In the genomic region with DNA sequence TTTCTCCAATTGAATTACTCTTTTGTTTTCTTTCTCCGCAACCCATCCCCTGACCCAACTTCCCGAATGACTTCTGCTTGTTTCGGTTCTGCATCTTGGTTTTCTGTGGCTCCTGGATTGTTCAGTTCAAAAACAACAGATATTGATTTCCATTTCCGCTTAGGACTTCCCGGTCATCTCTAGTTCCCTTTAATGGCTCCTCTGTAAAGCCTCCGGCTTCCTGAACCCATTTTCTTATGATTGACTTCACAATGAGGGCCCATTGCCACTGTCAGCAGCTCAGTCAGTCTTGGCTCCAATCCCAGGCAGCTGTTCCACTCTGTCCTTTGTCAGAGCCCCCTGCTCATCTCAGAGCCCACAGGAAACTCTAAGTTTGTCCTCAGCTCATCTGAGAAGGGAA, we compare ENCODE assay signal across 11 mouse cellular contexts. TPM values are rescaled to one million over a fixed set of nuclear protein-coding genes. Genes with fewer than 3 reads are reported as not detected.
A peak's percentile ranks its signal among the peaks of the same experiment; 100 is the strongest.
DNase-seq lines count a peak whose midpoint lies in the region; ATAC-seq and TF ChIP-seq lines count a peak whose summit lies in the region.
"Had no signal": no experiment of that assay in that cellular context is flagged by ENCODE, and none has a peak within 500 bp of the region (broad histone marks: within the 10 kb centered on the region; RNA-seq: fewer than 3 reads in every experiment).

No protein-coding gene starts in this region.

- 0 out of 2 replicates have a peak overlapping the region, but pooled peaks have one; percentile 36 for H3K27ac ChIP-seq in brown adipose tissue, adult 24 weeks (replicated peaks; ENCODE audit: low read depth, low read length)
- H3K27ac ChIP-seq in hindbrain, embryonic 16.5 days (ENCODE audit: low read depth, low read length), result no peak overlapping the region
- H3K27ac ChIP-seq in lung, postnatal 0 days (ENCODE audit: low read length), result no peak overlapping the region
- H3K27ac ChIP-seq: forebrain, embryonic 10.5 days had no signal

- no peaks in the 10 kb centered on the region for H3K9me3 ChIP-seq in hindbrain, embryonic 16.5 days (ENCODE audit: control insufficient read depth, low read length)
- H3K9me3 ChIP-seq in lung, postnatal 0 days (ENCODE audit: low read length), result no peaks in the 10 kb centered on the region
- H3K9me3 ChIP-seq: forebrain, embryonic 10.5 days had no signal

- peak; percentile 52 to 74 for DNase-seq in heart, adult 9 months (ENCODE audit: low spot score in 2 of 2)
- DNase-seq in heart, adult 8-10 months (ENCODE audit: low spot score), result no peak
- DNase-seq in lung, postnatal 0 days (ENCODE audit: low spot score), result no peak
- DNase-seq in cerebellum, postnatal 25 days, result no peak
- no peak for DNase-seq in thymus, postnatal 4 days
- DNase-seq in thymus, postnatal 0 days (ENCODE audit: low spot score), result no peak

- H3K9ac ChIP-seq in hindbrain, embryonic 16.5 days (ENCODE audit: low read depth, low read length), result no peak overlapping the region
- H3K9ac ChIP-seq in lung, postnatal 0 days (replicated peaks; ENCODE audit: low read depth), result no peak overlapping the region

- H3K4me2 ChIP-seq in hindbrain, embryonic 16.5 days (ENCODE audit: low read length), result no peak overlapping the region
- no peak overlapping the region for H3K4me2 ChIP-seq in lung, postnatal 0 days (replicated peaks; ENCODE audit: low read depth, low read length)

- ATAC-seq in hindbrain, embryonic 16.5 days, result peak; percentile 73
- ATAC-seq in lung, postnatal 0 days, result peak; percentile 38

- no peak overlapping the region for H3K4me3 ChIP-seq in brown adipose tissue, adult 24 weeks (ENCODE audit: insufficient read depth, low read depth, low read length)
- no peak overlapping the region for H3K4me3 ChIP-seq in hindbrain, embryonic 16.5 days (ENCODE audit: low read length)
- no peak overlapping the region for H3K4me3 ChIP-seq in lung, postnatal 0 days (ENCODE audit: low read depth, low read length)
- H3K4me3 ChIP-seq: forebrain, embryonic 10.5 days had no signal

- no peak for TF ChIP-seq CTCF in lung, postnatal 0 days (IDR thresholded peaks at IDR 0.05)

- H3K36me3 ChIP-seq in hindbrain, embryonic 16.5 days (ENCODE audit: control insufficient read depth, insufficient read depth, low read length), result no peaks in the 10 kb centered on the region
- H3K36me3 ChIP-seq in lung, postnatal 0 days (ENCODE audit: insufficient read depth, low read length), result no peaks in the 10 kb centered on the region
- H3K36me3 ChIP-seq: forebrain, embryonic 10.5 days had no signal

- WGBS in hindbrain, embryonic 16.5 days, result 28% methylated on average over 6 of the region's 6 CpGs
- 40% methylated on average over 6 of the region's 6 CpGs for WGBS in lung, postnatal 0 days

- H3K4me1 ChIP-seq in brown adipose tissue, adult 24 weeks (ENCODE audit: control insufficient read depth, insufficient read depth, insufficient read length, low read length), result peaks cover 4% of the 10 kb centered on the region; the same call in 1 of the 2 replicates
- peaks cover 5% of the 10 kb centered on the region for H3K4me1 ChIP-seq in hindbrain, embryonic 16.5 days (ENCODE audit: control insufficient read depth, insufficient read depth, low read depth, low read length)
- no peaks in the 10 kb centered on the region for H3K4me1 ChIP-seq in lung, postnatal 0 days (ENCODE audit: insufficient read depth, low read depth, low read length)

- H3K27me3 ChIP-seq in hindbrain, embryonic 16.5 days (replicated peaks; ENCODE audit: control insufficient read depth, insufficient read depth, low read length), result no peaks in the 10 kb centered on the region
- H3K27me3 ChIP-seq in lung, postnatal 0 days (replicated peaks; ENCODE audit: insufficient read depth, low read length), result no peaks in the 10 kb centered on the region

- 0 out of 2 replicates have a peak, but pooled peaks have one; percentile 21 for TF ChIP-seq EP300 in lung, postnatal 0 days (IDR thresholded peaks at IDR 0.05)

RNA-seq across cellular contexts. Expression of gene Sh3pxd2b, which starts 16.5 kb away (rescaled TPM):
- total RNA-seq in heart, adult 8-10 months (2022), result 1 to 10 TPM; 2.3 to 4.9 (median 3.3) TPM
- polyA plus RNA-seq in brown adipose tissue, adult 24 weeks (2012; ENCODE audit: insufficient read depth, insufficient read length, missing spikeins), result 3.4 and 5.6 TPM in 2 replicates
- polyA plus RNA-seq in hindbrain, embryonic 16.5 days (2015; fragmentation: Nextera tagmentation; extraction: Ambion mirVana), result 15.8 and 20.1 TPM in 2 replicates
- 7.4 and 9.4 TPM in 2 replicates for polyA plus RNA-seq in lung, postnatal 0 days (2015; fragmentation: Nextera tagmentation; extraction: Ambion mirVana)
- polyA plus RNA-seq in thymus, postnatal 0 days (2015; fragmentation: Nextera tagmentation; extraction: Ambion mirVana), result 2.3 and 2.7 TPM in 2 replicates

RNA-seq across cellular contexts. Expression of gene Hbq1a, which starts 31.2 kb away (rescaled TPM):
- under 1 TPM in 1 of 4 experiments, not detected in 3; 0.83 TPM for total RNA-seq in heart, adult 8-10 months (2022)
- polyA plus RNA-seq in brown adipose tissue, adult 24 weeks (2012; ENCODE audit: insufficient read depth, insufficient read length, missing spikeins), result not detected in 2 replicates
- 1.6 and 2.0 TPM in 2 replicates for polyA plus RNA-seq in hindbrain, embryonic 16.5 days (2015; fragmentation: Nextera tagmentation; extraction: Ambion mirVana)
- polyA plus RNA-seq in lung, postnatal 0 days (2015; fragmentation: Nextera tagmentation; extraction: Ambion mirVana), result 0.94 and 1.4 TPM in 2 replicates
- not detected in 2 replicates for polyA plus RNA-seq in thymus, postnatal 0 days (2015; fragmentation: Nextera tagmentation; extraction: Ambion mirVana)
- total RNA-seq: ES-E14; neutrophil, adult 5-6 weeks had no signal
- polyA plus RNA-seq: forebrain, embryonic 10.5 days had no signal

RNA-seq across cellular contexts. Expression of gene Hba-a2, which starts 34.8 kb away (rescaled TPM):
- 1,000 to 10,000 TPM; 1,411 to 8,978 (median 2,103) TPM for total RNA-seq in heart, adult 8-10 months (2022)
- 532 and 3,024 TPM in 2 replicates for polyA plus RNA-seq in brown adipose tissue, adult 24 weeks (2012; ENCODE audit: insufficient read depth, insufficient read length, missing spikeins)
- 6,688 and 8,147 TPM in 2 replicates for polyA plus RNA-seq in hindbrain, embryonic 16.5 days (2015; fragmentation: Nextera tagmentation; extraction: Ambion mirVana)
- polyA plus RNA-seq in lung, postnatal 0 days (2015; fragmentation: Nextera tagmentation; extraction: Ambion mirVana), result 27,628 and 32,987 TPM in 2 replicates
- polyA plus RNA-seq in thymus, postnatal 0 days (2015; fragmentation: Nextera tagmentation; extraction: Ambion mirVana), result 1,475 and 1,659 TPM in 2 replicates

RNA-seq across cellular contexts. Expression of gene Hbq1b, which starts 44.3 kb away (rescaled TPM):
- 1 to 10 TPM in 1 of 4 experiments, under 1 TPM in 1, not detected in 2; 0.52 to 1.6 TPM for total RNA-seq in heart, adult 8-10 months (2022)
- not detected in 2 replicates for polyA plus RNA-seq in brown adipose tissue, adult 24 weeks (2012; ENCODE audit: insufficient read depth, insufficient read length, missing spikeins)
- polyA plus RNA-seq in hindbrain, embryonic 16.5 days (2015; fragmentation: Nextera tagmentation; extraction: Ambion mirVana), result 0.61 and 1.3 TPM in 2 replicates
- polyA plus RNA-seq in lung, postnatal 0 days (2015; fragmentation: Nextera tagmentation; extraction: Ambion mirVana), result 2.8 and 4.0 TPM in 2 replicates
- polyA plus RNA-seq in thymus, postnatal 0 days (2015; fragmentation: Nextera tagmentation; extraction: Ambion mirVana), result 0.33 and 0.34 TPM in 2 replicates

RNA-seq across cellular contexts. Expression of gene Hba-a1, which starts 47.8 kb away (rescaled TPM):
- over 10,000 TPM in 1 of 4 experiments, 1,000 to 10,000 TPM in 3; 1,679 to 11,117 (median 2,615) TPM for total RNA-seq in heart, adult 8-10 months (2022)
- polyA plus RNA-seq in brown adipose tissue, adult 24 weeks (2012; ENCODE audit: insufficient read depth, insufficient read length, missing spikeins), result 66.6 and 483 TPM in 2 replicates
- polyA plus RNA-seq in hindbrain, embryonic 16.5 days (2015; fragmentation: Nextera tagmentation; extraction: Ambion mirVana), result 2,714 and 3,255 TPM in 2 replicates
- polyA plus RNA-seq in lung, postnatal 0 days (2015; fragmentation: Nextera tagmentation; extraction: Ambion mirVana), result 11,284 and 13,685 TPM in 2 replicates
- polyA plus RNA-seq in thymus, postnatal 0 days (2015; fragmentation: Nextera tagmentation; extraction: Ambion mirVana), result 616 and 668 TPM in 2 replicates
- total RNA-seq: ES-E14 had no signal

Comparison
In these comparisons a context has a peak if more than half of its experiments do, and no peak if none do; other contexts are left out.
1. DNase-seq: peak in heart, adult 9 months (2 of 2); none in heart, adult 8-10 months (single experiment), lung, postnatal 0 days (single experiment), cerebellum, postnatal 25 days (0 of 2), thymus, postnatal 4 days (single experiment) and thymus, postnatal 0 days (single experiment).